Mouse (Mus musculus) megakaryocyte-erythroid progenitor cell, adult 5 weeks (primary cell): Measurements from ENCODE around the gene Ccnb1ip1. TPM values are rescaled to one million over a fixed set of nuclear protein-coding genes. Genes with fewer than 3 reads are reported as not detected.

Source experiments
- polyA plus RNA-seq: library from polyadenylated mRNA; stranded (reverse); fragments of >175 nt; gene quantifications from 2 replicates; pipeline ENCODE4 v1.2.3, GENCODE M21; 2012

Gene Ccnb1ip1
- polyA plus RNA-seq = not detected in 2 replicates

DNA sequence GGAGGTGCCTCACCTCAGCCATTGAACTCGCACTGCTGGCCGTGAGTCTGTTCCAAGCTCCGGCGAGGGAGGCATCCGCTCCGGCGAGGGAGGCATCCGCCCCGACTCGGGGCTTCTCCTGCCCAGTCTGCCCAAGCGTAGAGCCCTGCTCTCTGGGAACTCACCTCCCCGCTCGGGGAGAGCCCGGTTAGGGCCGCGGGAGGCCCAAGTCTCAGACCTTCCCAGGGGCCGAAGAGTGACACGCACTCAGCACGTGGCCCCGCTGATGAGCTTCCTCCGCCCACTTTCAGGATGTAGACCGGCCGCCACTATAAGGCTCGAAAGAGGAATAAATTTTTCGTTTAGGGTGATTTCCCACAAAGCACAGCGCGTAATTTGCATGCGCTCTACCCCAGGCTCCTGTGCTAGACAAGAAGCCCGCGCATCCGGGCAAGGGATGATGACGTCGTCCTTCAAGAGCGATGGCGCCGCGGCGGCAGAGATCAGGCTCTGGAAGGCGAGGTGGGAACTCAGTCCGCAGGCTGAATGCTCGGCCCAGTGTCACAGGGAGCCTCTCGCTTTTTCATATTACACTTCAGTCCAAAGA is at the start of gene Ccnb1ip1, which contains the start of gene Parp2:
Ccnb1ip1 (minus strand) TSS at position 246 of the 586 bp plus-strand sequence.
Parp2 (plus strand) TSS at position 355 of the 586 bp plus-strand sequence.

GRCm38 (mm10) chr14:50785251-50785637 is 22.3 kb downstream of the Ccnb1ip1 start, which contains the start of gene Ttc5:
Gene Ttc5 (minus strand): TSS chr14:50785519.

GRCm38 (mm10) chr14:50744994-50745393 is 62.5 kb downstream of the Ccnb1ip1 start, which contains the start of gene Olfr749:
Gene Olfr749 (minus strand): TSS chr14:50745094.

Other genes with a start within 250 kb of the Ccnb1ip1 start
- not detected in 2 replicates for gene Olfr744, start 192.9 kb downstream of the Ccnb1ip1 start, polyA plus RNA-seq
- not detected in 2 replicates for gene Olfr745, start 168.3 kb downstream of the Ccnb1ip1 start, polyA plus RNA-seq
- not detected in 2 replicates for gene Olfr746, start 160.6 kb downstream of the Ccnb1ip1 start, polyA plus RNA-seq
- not detected in 2 replicates for gene Olfr747, start 114.5 kb downstream of the Ccnb1ip1 start, polyA plus RNA-seq
- gene Olfr748, start 100.4 kb downstream of the Ccnb1ip1 start, polyA plus RNA-seq = not detected in 2 replicates
- not detected in 2 replicates for gene Olfr749, start 62.6 kb downstream of the Ccnb1ip1 start, polyA plus RNA-seq
- gene Ttc5, start 22.2 kb downstream of the Ccnb1ip1 start, polyA plus RNA-seq = 16.2 and 18.6 TPM in 2 replicates
- 5.3 and 6.5 TPM in 2 replicates for gene Parp2, start 109 bp upstream of the Ccnb1ip1 start, polyA plus RNA-seq
- 4.2 and 6.3 TPM in 2 replicates for gene Tep1, start 62.8 kb upstream of the Ccnb1ip1 start, polyA plus RNA-seq
- 0.05 and 0.17 TPM in 2 replicates for gene Klhl33, start 89.8 kb upstream of the Ccnb1ip1 start, polyA plus RNA-seq
- gene Osgep, start 117.2 kb upstream of the Ccnb1ip1 start, polyA plus RNA-seq = 62.9 and 65.3 TPM in 2 replicates
- gene Apex1, start 117.2 kb upstream of the Ccnb1ip1 start, polyA plus RNA-seq = 152 and 183 TPM in 2 replicates
- gene Pip4p1, start 123.1 kb upstream of the Ccnb1ip1 start, polyA plus RNA-seq = 97.7 and 140 TPM in 2 replicates
- 4.1 and 6.2 TPM in 2 replicates for gene Pnp, start 123.3 kb upstream of the Ccnb1ip1 start, polyA plus RNA-seq
- gene Gm49342, start 136.8 kb upstream of the Ccnb1ip1 start, polyA plus RNA-seq = 3.0 and 6.9 TPM in 2 replicates
- 0.09 and 0.71 TPM in 2 replicates for gene Pnp2, start 148.3 kb upstream of the Ccnb1ip1 start, polyA plus RNA-seq
- 0.11 TPM in 1 of 2 replicates, not detected in the other for gene Rnase10, start 200.0 kb upstream of the Ccnb1ip1 start, polyA plus RNA-seq
- not detected in 2 replicates for gene Rnase9, start 234.1 kb upstream of the Ccnb1ip1 start, polyA plus RNA-seq
- not detected in 2 replicates for gene Rnase11, start 242.4 kb upstream of the Ccnb1ip1 start, polyA plus RNA-seq
- gene Rnase12, start 249.9 kb upstream of the Ccnb1ip1 start, polyA plus RNA-seq = 0.18 TPM in 1 of 2 replicates, not detected in the other